Mouse (Mus musculus): ENCODE data around the gene Gsdmc4. TPM values are rescaled to one million over a fixed set of nuclear protein-coding genes. Genes with fewer than 3 reads are reported as not detected.
"Not testable (repeated sequence)": the region's sequence is repeated elsewhere in the genome, so short reads cannot be mapped to it uniquely, and the experiment has no call there.

The Gsdmc4 gene
- polyA plus RNA-seq, 1 experiment from 2014 or later = not detected

DNA sequence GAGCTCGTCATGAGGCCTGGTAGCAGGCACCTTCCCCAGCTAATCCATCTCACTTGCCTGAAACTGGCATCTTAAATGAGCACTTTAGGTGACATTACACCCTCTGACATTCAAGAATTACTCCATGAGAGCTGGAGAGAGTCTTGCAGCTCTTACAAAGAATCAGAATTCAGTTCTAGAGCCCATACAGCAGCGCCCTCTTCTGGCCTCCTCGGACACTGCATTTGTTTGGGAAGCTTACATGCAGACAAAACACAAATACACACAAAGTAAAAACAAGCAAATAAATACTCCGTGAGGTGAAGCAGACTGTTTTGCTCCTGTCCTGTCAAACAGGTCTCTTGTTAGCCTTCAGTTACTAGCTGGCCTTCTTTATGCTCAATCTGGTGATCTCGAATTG is 50.1 kb downstream of the Gsdmc4 start:
- not testable (repeated sequence) for H3K4me3 ChIP-seq (ENCODE audit: low read length); H3K4me2 ChIP-seq (ENCODE audit: low read depth, low read length); H3K4me1 ChIP-seq (replicated peaks; ENCODE audit: control insufficient read depth, insufficient read depth, low read length); H3K27me3 ChIP-seq (ENCODE audit: control insufficient read depth, insufficient read depth, low read depth, low read length); H3K27ac ChIP-seq (ENCODE audit: low read length); H3K36me3 ChIP-seq (ENCODE audit: control insufficient read depth, insufficient read depth, low read length); ATAC-seq (ENCODE audit: low read depth); H3K9ac ChIP-seq (ENCODE audit: low read length); H3K9me3 ChIP-seq (ENCODE audit: control insufficient read depth, low read length)
- 39% methylated on average over 5 of the region's 5 CpGs for WGBS

Other genes with a start within 250 kb of the Gsdmc4 start
- not detected in 2 replicates for gene Gsdmc2, start 67.1 kb downstream of the Gsdmc4 start, polyA plus RNA-seq (2015; fragmentation: Nextera tagmentation; extraction: Ambion mirVana)
- gene Gsdmc3, start 33.7 kb downstream of the Gsdmc4 start, polyA plus RNA-seq (2015; fragmentation: Nextera tagmentation; extraction: Ambion mirVana) = 0.06 and 0.10 TPM in 2 replicates
- 51.2 and 51.6 TPM in 2 replicates for gene Fam49b, start 148.2 kb upstream of the Gsdmc4 start, polyA plus RNA-seq (2015; fragmentation: Nextera tagmentation; extraction: Ambion mirVana)